Mouse (Mus musculus) E14TG2a.4 (cell line): Measurements from ENCODE around the gene Gm10945.

Experiments used
- H3K27me3 ChIP-seq: 2 replicates; pipeline ENCODE4 v1.6.1; 2014; ENCODE audit warnings: low read length, control low read depth; ENCODE audit not compliant: insufficient read depth
- H3K36me3 ChIP-seq: 2 replicates; pipeline ENCODE4 v1.6.1; 2014; ENCODE audit warnings: low read length, control low read depth; ENCODE audit not compliant: insufficient read depth
- H3K4me1 ChIP-seq: replicated peaks from 2 replicates; pipeline ENCODE4 v1.6.1; 2014; ENCODE audit warnings: low read depth, low read length, control low read depth
- H3K4me3 ChIP-seq: replicated peaks from 2 replicates; pipeline ENCODE4 v1.5.1; 2014; ENCODE audit warnings: mild to moderate bottlenecking, low read length
- H3K9me3 ChIP-seq: 2 replicates; pipeline ENCODE4 v1.6.1; 2014; ENCODE audit warnings: low read length, control low read depth
- CTCF ChIP-seq: conservative IDR thresholded peaks from 2 replicates; pipeline ENCODE4 v1.5.1; 2014; ENCODE audit warnings: low read length
- NANOG ChIP-seq: IDR thresholded peaks from 2 replicates; pipeline ENCODE4 v1.6.1; 2014; ENCODE audit warnings: borderline replicate concordance, low read length, mixed read lengths
- POU5F1 ChIP-seq: IDR thresholded peaks from 2 replicates; pipeline ENCODE4 v1.6.1; 2014; ENCODE audit warnings: low read length, borderline replicate concordance

Gm10945 gene

GRCm38 (mm10) chr10:6761287-6761811, at the start of gene Gm10945:
Gene Gm10945 (minus strand): TSS chr10:6761761.
- H3K9me3 ChIP-seq: no peaks in the 10 kb centered on the region
- H3K27me3 ChIP-seq: no peaks in the 10 kb centered on the region
- no peak within 1 kb of the TSS for H3K4me3 ChIP-seq
- no peaks in the 10 kb centered on the region for H3K36me3 ChIP-seq
- TF ChIP-seq CTCF (no peak), NANOG (no peak), POU5F1 (no peak)
- H3K4me1 ChIP-seq: no peaks in the 10 kb centered on the region

- no peaks in the 10 kb centered on the region for H3K9me3 ChIP-seq
- peaks cover 4% of the 10 kb centered on the region; the same call in 1 of the 2 replicates for H3K4me1 ChIP-seq
- no peaks in the 10 kb centered on the region for H3K36me3 ChIP-seq
- peaks cover 19% of the 10 kb centered on the region for H3K27me3 ChIP-seq
- H3K4me3 ChIP-seq: no peak overlapping the region
- no peak for TF ChIP-seq NANOG
- TF ChIP-seq CTCF: no peak
Observed at GRCm38 (mm10) chr10:6790226-6790625, 28.7 kb upstream of the Gm10945 start.

GRCm38 (mm10) chr10:6788517-6789237, 27.1 kb upstream of the Gm10945 start:
- Histone ChIP-seq H3K36me3 (no peaks in the 10 kb centered on the region), H3K4me1 (peaks cover 4% of the 10 kb centered on the region; the same call in 1 of the 2 replicates), H3K27me3 (peaks cover 19% of the 10 kb centered on the region), H3K4me3 (peak overlapping the region; percentile 75), H3K9me3 (no peaks in the 10 kb centered on the region)
- TF ChIP-seq NANOG (no peak), CTCF (no peak), POU5F1 (no peak)

- Histone ChIP-seq H3K36me3 (no peaks in the 10 kb centered on the region), H3K4me1 (no peaks in the 10 kb centered on the region), H3K27me3 (no peaks in the 10 kb centered on the region), H3K9me3 (no peaks in the 10 kb centered on the region), H3K4me3 (no peak within 1 kb of the TSS)
- TF ChIP-seq NANOG (no peak), POU5F1 (no peak), CTCF (no peak)
Observed at GRCm38 (mm10) chr10:6758206-6758605, 3.4 kb downstream of the Gm10945 start, which contains the start of gene Oprm1. Gene Oprm1 (plus strand): TSS chr10:6758506.

GRCm38 (mm10) chr10:6753375-6753774, 8.2 kb downstream of the Gm10945 start:
- TF ChIP-seq POU5F1 (no peak), NANOG (no peak), CTCF (no peak)
- Histone ChIP-seq H3K27me3 (no peaks in the 10 kb centered on the region), H3K9me3 (no peaks in the 10 kb centered on the region), H3K4me3 (no peak overlapping the region), H3K36me3 (no peaks in the 10 kb centered on the region), H3K4me1 (no peaks in the 10 kb centered on the region)

- Histone ChIP-seq H3K9me3 (peaks cover 7% of the 10 kb centered on the region; the same call in 1 of the 2 replicates), H3K36me3 (no peaks in the 10 kb centered on the region), H3K4me3 (no peak overlapping the region), H3K4me1 (no peaks in the 10 kb centered on the region), H3K27me3 (no peaks in the 10 kb centered on the region)
- TF ChIP-seq POU5F1: no peak
- TF ChIP-seq CTCF: peak; percentile 93
Observed at GRCm38 (mm10) chr10:6728469-6728868, 33.1 kb downstream of the Gm10945 start.

GRCm38 (mm10) chr10:6723765-6724164, 37.8 kb downstream of the Gm10945 start:
- TF ChIP-seq NANOG: no peak
- TF ChIP-seq CTCF: no peak
- TF ChIP-seq POU5F1: no peak
- H3K9me3 ChIP-seq: peaks cover 7% of the 10 kb centered on the region; the same call in 1 of the 2 replicates
- no peak overlapping the region for H3K4me3 ChIP-seq
- H3K36me3 ChIP-seq: no peaks in the 10 kb centered on the region
- no peaks in the 10 kb centered on the region for H3K27me3 ChIP-seq
- no peaks in the 10 kb centered on the region for H3K4me1 ChIP-seq

- Histone ChIP-seq H3K36me3 (no peaks in the 10 kb centered on the region), H3K9me3 (no peaks in the 10 kb centered on the region), H3K27me3 (no peaks in the 10 kb centered on the region), H3K4me1 (no peaks in the 10 kb centered on the region), H3K4me3 (no peak overlapping the region)
- TF ChIP-seq CTCF (no peak), POU5F1 (no peak), NANOG (no peak)
Observed at GRCm38 (mm10) chr10:6717181-6717948, 44.2 kb downstream of the Gm10945 start.
